Mouse (Mus musculus): ENCODE data around the gene Gli3. TPM values are rescaled to one million over a fixed set of nuclear protein-coding genes. Genes with fewer than 3 reads are reported as not detected.

The Gli3 gene
- polyA plus RNA-seq, 1 experiment from 2014 or later = 20.5 TPM

DNA sequence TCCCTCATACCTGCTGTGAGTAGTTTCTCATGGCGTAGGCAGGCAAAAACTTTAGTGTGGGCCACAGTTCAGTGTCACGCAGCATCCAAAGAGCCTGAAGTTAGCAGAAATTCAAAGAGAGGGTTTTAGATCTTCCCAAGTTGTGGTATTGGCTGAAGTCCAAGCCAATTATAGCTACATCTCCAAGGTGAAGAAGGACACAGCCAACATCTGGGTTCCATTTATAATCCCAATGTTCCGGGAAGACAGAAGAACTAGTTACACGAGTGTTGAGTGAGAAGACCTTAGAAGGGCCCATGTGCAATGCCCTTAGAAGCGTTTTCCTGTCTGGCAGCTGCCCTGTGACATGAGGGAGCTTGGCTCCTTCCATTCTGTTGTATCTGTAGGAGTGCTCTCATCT is 5.2 kb upstream of the Gli3 start:
- no peak for ATAC-seq (ENCODE audit: low read depth)
- Histone ChIP-seq H3K27ac (replicated peaks; ENCODE audit: low read depth, low read length) (no peak overlapping the region), H3K27me3 (replicated peaks; ENCODE audit: control insufficient read depth, insufficient read depth, low read length) (no peaks in the 10 kb centered on the region), H3K9ac (ENCODE audit: low read depth, low read length) (no peak overlapping the region), H3K9me3 (ENCODE audit: control insufficient read depth, low read length) (no peaks in the 10 kb centered on the region), H3K36me3 (ENCODE audit: control insufficient read depth, insufficient read depth, low read length) (no peaks in the 10 kb centered on the region), H3K4me1 (ENCODE audit: control insufficient read depth, insufficient read depth, low read length) (peaks cover 8% of the 10 kb centered on the region), H3K4me2 (ENCODE audit: low read depth, low read length) (no peak overlapping the region), H3K4me3 (ENCODE audit: low read depth, low read length) (no peak overlapping the region)
- 13% methylated on average over 5 of the region's 5 CpGs for WGBS
- peak; percentile 79 for DNase-seq (ENCODE audit: low spot score)

- peaks cover 14% of the 10 kb centered on the region for H3K4me1 ChIP-seq (ENCODE audit: control insufficient read depth, insufficient read depth, low read length)
- H3K4me3 ChIP-seq (ENCODE audit: low read depth, low read length) = peak overlapping the region; percentile 96
- H3K9me3 ChIP-seq (ENCODE audit: control insufficient read depth, low read length) = no peaks in the 10 kb centered on the region
- H3K4me2 ChIP-seq (ENCODE audit: low read depth, low read length) = peak overlapping the region; percentile 57
- H3K9ac ChIP-seq (ENCODE audit: low read depth, low read length) = peak overlapping the region; percentile 98
- no peaks in the 10 kb centered on the region for H3K27me3 ChIP-seq (replicated peaks; ENCODE audit: control insufficient read depth, insufficient read depth, low read length)
- no peaks in the 10 kb centered on the region for H3K36me3 ChIP-seq (ENCODE audit: control insufficient read depth, insufficient read depth, low read length)
- ATAC-seq (ENCODE audit: low read depth) = no peak
- no peak for DNase-seq (ENCODE audit: low spot score)
- H3K27ac ChIP-seq (replicated peaks; ENCODE audit: low read depth, low read length) = peak overlapping the region; percentile 99
- 12% methylated on average over 7 of the region's 7 CpGs for WGBS
Measured at GRCm38 (mm10) chr13:15461926-15462325, 1.1 kb upstream of the Gli3 start.

- H3K27me3 ChIP-seq (replicated peaks; ENCODE audit: control insufficient read depth, insufficient read depth, low read length) = no peaks in the 10 kb centered on the region
- peak overlapping the region; percentile 57 for H3K4me2 ChIP-seq (ENCODE audit: low read depth, low read length)
- H3K9ac ChIP-seq (ENCODE audit: low read depth, low read length) = peak overlapping the region; percentile 98
- H3K9me3 ChIP-seq (ENCODE audit: control insufficient read depth, low read length) = no peaks in the 10 kb centered on the region
- DNase-seq (ENCODE audit: low spot score) = peak; percentile 92
- peak; percentile 84 for ATAC-seq (ENCODE audit: low read depth)
- under 1% methylated on average over 38 of the region's 70 CpGs for WGBS
- peak overlapping the region; percentile 96 for H3K4me3 ChIP-seq (ENCODE audit: low read depth, low read length)
- peaks cover 22% of the 10 kb centered on the region for H3K4me1 ChIP-seq (ENCODE audit: control insufficient read depth, insufficient read depth, low read length)
- no peaks in the 10 kb centered on the region for H3K36me3 ChIP-seq (ENCODE audit: control insufficient read depth, insufficient read depth, low read length)
- H3K27ac ChIP-seq (replicated peaks; ENCODE audit: low read depth, low read length) = peak overlapping the region; percentile 99
Measured at GRCm38 (mm10) chr13:15463492-15464080, 551 bp downstream of the Gli3 start.

DNA sequence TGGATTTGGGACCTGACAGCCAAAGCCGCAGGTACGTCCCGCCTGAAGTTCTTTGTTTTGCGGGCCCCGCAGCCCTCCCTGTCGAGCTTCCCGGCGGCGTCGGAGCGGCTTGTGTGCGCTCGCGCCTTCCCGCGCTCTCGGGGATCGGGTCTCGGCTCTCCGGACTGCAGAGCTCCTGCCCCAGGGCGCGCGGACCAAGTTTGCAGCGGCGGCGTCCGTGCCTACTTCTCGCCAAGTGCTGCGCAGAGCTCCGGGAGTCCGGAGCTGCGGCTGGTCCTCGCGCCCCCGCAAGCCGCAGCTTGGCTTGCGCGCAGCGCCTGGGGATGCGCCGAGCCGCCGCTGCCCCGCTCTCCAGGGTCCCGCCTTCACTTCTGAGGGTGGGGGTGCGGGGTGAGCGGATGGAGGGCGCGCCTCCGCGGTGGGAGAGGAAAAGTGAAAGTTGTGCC is 1.1 kb downstream of the Gli3 start:
- peak overlapping the region; percentile 98 for H3K9ac ChIP-seq (ENCODE audit: low read depth, low read length)
- DNase-seq (ENCODE audit: low spot score) (peak; percentile 60), ATAC-seq (ENCODE audit: low read depth) (no peak)
- no peaks in the 10 kb centered on the region for H3K36me3 ChIP-seq (ENCODE audit: control insufficient read depth, insufficient read depth, low read length)
- under 1% methylated on average over 41 of the region's 51 CpGs for WGBS
- no peaks in the 10 kb centered on the region for H3K27me3 ChIP-seq (replicated peaks; ENCODE audit: control insufficient read depth, insufficient read depth, low read length)
- H3K4me1 ChIP-seq (ENCODE audit: control insufficient read depth, insufficient read depth, low read length) = peaks cover 24% of the 10 kb centered on the region
- H3K9me3 ChIP-seq (ENCODE audit: control insufficient read depth, low read length) = no peaks in the 10 kb centered on the region
- peak overlapping the region; percentile 96 for H3K4me3 ChIP-seq (ENCODE audit: low read depth, low read length)
- peak overlapping the region; percentile 99 for H3K27ac ChIP-seq (replicated peaks; ENCODE audit: low read depth, low read length)
- H3K4me2 ChIP-seq (ENCODE audit: low read depth, low read length) = peak overlapping the region; percentile 57

GRCm38 (mm10) chr13:15464741-15465250 is 1.8 kb downstream of the Gli3 start:
- WGBS = 3% methylated on average over 11 of the region's 11 CpGs
- peak overlapping the region; percentile 98 for H3K9ac ChIP-seq (ENCODE audit: low read depth, low read length)
- no peaks in the 10 kb centered on the region for H3K27me3 ChIP-seq (replicated peaks; ENCODE audit: control insufficient read depth, insufficient read depth, low read length)
- DNase-seq (ENCODE audit: low spot score) (peak; percentile 92), ATAC-seq (ENCODE audit: low read depth) (no peak)
- peak overlapping the region; percentile 96 for H3K4me3 ChIP-seq (ENCODE audit: low read depth, low read length)
- H3K36me3 ChIP-seq (ENCODE audit: control insufficient read depth, insufficient read depth, low read length) = no peaks in the 10 kb centered on the region
- H3K9me3 ChIP-seq (ENCODE audit: control insufficient read depth, low read length) = no peaks in the 10 kb centered on the region
- peak overlapping the region; percentile 57 for H3K4me2 ChIP-seq (ENCODE audit: low read depth, low read length)
- H3K4me1 ChIP-seq (ENCODE audit: control insufficient read depth, insufficient read depth, low read length) = peaks cover 25% of the 10 kb centered on the region
- peak overlapping the region; percentile 99 for H3K27ac ChIP-seq (replicated peaks; ENCODE audit: low read depth, low read length)

GRCm38 (mm10) chr13:15466496-15466895 is 3.5 kb downstream of the Gli3 start:
- Histone ChIP-seq H3K9me3 (ENCODE audit: control insufficient read depth, low read length) (no peaks in the 10 kb centered on the region), H3K27ac (replicated peaks; ENCODE audit: low read depth, low read length) (no peak overlapping the region), H3K4me2 (ENCODE audit: low read depth, low read length) (peak overlapping the region; percentile 57), H3K9ac (ENCODE audit: low read depth, low read length) (peak overlapping the region; percentile 32; the same call in 1 of the 2 replicates), H3K36me3 (ENCODE audit: control insufficient read depth, insufficient read depth, low read length) (no peaks in the 10 kb centered on the region), H3K4me1 (ENCODE audit: control insufficient read depth, insufficient read depth, low read length) (peaks cover 28% of the 10 kb centered on the region), H3K27me3 (replicated peaks; ENCODE audit: control insufficient read depth, insufficient read depth, low read length) (no peaks in the 10 kb centered on the region), H3K4me3 (ENCODE audit: low read depth, low read length) (peak overlapping the region; percentile 96)
- ATAC-seq (ENCODE audit: low read depth) (no peak), DNase-seq (ENCODE audit: low spot score) (no peak)
- 22% methylated on average over 6 of the region's 6 CpGs for WGBS

- Histone ChIP-seq H3K4me3 (ENCODE audit: low read depth, low read length) (peak overlapping the region; percentile 96; the same call in 1 of the 2 replicates), H3K27ac (replicated peaks; ENCODE audit: low read depth, low read length) (no peak overlapping the region), H3K9me3 (ENCODE audit: control insufficient read depth, low read length) (no peaks in the 10 kb centered on the region), H3K36me3 (ENCODE audit: control insufficient read depth, insufficient read depth, low read length) (no peaks in the 10 kb centered on the region), H3K4me1 (ENCODE audit: control insufficient read depth, insufficient read depth, low read length) (peaks cover 28% of the 10 kb centered on the region), H3K4me2 (ENCODE audit: low read depth, low read length) (peak overlapping the region; percentile 57), H3K9ac (ENCODE audit: low read depth, low read length) (0 out of 2 replicates have a peak overlapping the region, but pooled peaks have one; percentile 35), H3K27me3 (replicated peaks; ENCODE audit: control insufficient read depth, insufficient read depth, low read length) (no peaks in the 10 kb centered on the region)
- ATAC-seq (ENCODE audit: low read depth) (no peak), DNase-seq (ENCODE audit: low spot score) (no peak)
- 32% methylated on average over 3 of the region's 3 CpGs for WGBS
Measured at GRCm38 (mm10) chr13:15467409-15467808, 4.4 kb downstream of the Gli3 start.

- H3K36me3 ChIP-seq (ENCODE audit: control insufficient read depth, insufficient read depth, low read length) = no peaks in the 10 kb centered on the region
- no peak overlapping the region for H3K4me3 ChIP-seq (ENCODE audit: low read depth, low read length)
- H3K9ac ChIP-seq (ENCODE audit: low read depth, low read length) = no peak overlapping the region
- peak overlapping the region; percentile 57 for H3K4me2 ChIP-seq (ENCODE audit: low read depth, low read length)
- whole genome bisulfite sequencing = 28% methylated on average over 4 of the region's 4 CpGs
- no peaks in the 10 kb centered on the region for H3K27me3 ChIP-seq (replicated peaks; ENCODE audit: control insufficient read depth, insufficient read depth, low read length)
- DNase-seq (ENCODE audit: low spot score) (peak; percentile 66), ATAC-seq (ENCODE audit: low read depth) (no peak)
- H3K9me3 ChIP-seq (ENCODE audit: control insufficient read depth, low read length) = no peaks in the 10 kb centered on the region
- no peak overlapping the region for H3K27ac ChIP-seq (replicated peaks; ENCODE audit: low read depth, low read length)
- peaks cover 30% of the 10 kb centered on the region for H3K4me1 ChIP-seq (ENCODE audit: control insufficient read depth, insufficient read depth, low read length)
Measured at GRCm38 (mm10) chr13:15468421-15468820, 5.4 kb downstream of the Gli3 start.

- Histone ChIP-seq H3K4me2 (ENCODE audit: low read depth, low read length) (no peak overlapping the region), H3K4me1 (ENCODE audit: control insufficient read depth, insufficient read depth, low read length) (peaks cover 35% of the 10 kb centered on the region), H3K27ac (replicated peaks; ENCODE audit: low read depth, low read length) (no peak overlapping the region), H3K9ac (ENCODE audit: low read depth, low read length) (no peak overlapping the region), H3K9me3 (ENCODE audit: control insufficient read depth, low read length) (no peaks in the 10 kb centered on the region), H3K27me3 (replicated peaks; ENCODE audit: control insufficient read depth, insufficient read depth, low read length) (no peaks in the 10 kb centered on the region), H3K4me3 (ENCODE audit: low read depth, low read length) (no peak overlapping the region), H3K36me3 (ENCODE audit: control insufficient read depth, insufficient read depth, low read length) (no peaks in the 10 kb centered on the region)
- no peak for ATAC-seq (ENCODE audit: low read depth)
- WGBS = 35% methylated on average over 3 of the region's 3 CpGs
- no peak for DNase-seq (ENCODE audit: low spot score)
Measured at GRCm38 (mm10) chr13:15470056-15470455, 7.0 kb downstream of the Gli3 start.
